Mouse (Mus musculus): ENCODE results near the gene Zfp612.

The Zfp612 gene

DNA sequence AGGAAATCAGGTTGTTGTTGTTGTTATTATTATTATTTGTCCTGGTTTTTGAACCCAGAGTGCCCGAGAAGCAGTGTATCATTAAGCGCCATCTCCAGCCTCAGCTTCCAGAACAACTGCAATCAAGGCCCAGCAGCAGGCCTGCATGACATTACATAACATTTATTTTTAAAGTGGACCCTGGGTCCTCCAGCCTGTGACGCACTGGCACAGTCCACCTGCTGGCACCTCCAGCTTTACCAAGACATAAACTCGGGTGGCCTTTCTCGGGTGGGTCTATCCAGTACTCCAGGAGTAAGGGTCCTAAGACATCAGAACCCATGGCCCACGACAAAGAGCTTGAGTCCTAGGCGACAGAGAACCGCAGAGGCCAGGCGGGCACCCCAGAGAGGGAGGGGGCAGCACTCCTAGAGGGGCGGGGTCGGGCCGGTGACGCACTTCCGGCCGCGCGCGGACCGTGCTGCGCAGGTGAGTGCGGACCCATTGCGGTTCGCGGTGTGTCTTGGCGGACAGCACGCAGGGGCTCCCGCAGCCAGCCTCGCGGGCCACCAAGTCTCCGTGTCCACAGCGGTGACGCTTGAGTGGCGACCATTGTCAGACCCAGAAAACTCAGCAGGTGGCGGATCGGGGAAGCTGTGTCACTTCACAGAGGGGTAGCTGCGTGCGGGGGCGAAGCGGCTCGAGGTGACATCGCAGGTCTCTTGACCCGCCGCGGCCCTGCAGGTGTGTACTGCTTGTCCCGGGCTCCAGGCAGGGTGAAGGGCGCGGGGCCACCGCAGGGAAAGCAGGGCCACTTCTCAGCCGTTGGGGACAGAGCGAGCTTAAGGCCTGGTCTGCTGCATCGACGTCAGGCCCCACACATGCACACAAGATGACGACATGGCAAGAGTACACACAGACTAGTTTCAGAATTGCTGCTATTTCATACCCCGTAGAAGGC, at the start of gene Zfp612:
Gene Zfp612 (plus strand): TSS at position 465 of the 940 bp plus-strand sequence.
- DNase-seq (ENCODE audit: inconsistent ontology term), result peak; percentile 79

DNA sequence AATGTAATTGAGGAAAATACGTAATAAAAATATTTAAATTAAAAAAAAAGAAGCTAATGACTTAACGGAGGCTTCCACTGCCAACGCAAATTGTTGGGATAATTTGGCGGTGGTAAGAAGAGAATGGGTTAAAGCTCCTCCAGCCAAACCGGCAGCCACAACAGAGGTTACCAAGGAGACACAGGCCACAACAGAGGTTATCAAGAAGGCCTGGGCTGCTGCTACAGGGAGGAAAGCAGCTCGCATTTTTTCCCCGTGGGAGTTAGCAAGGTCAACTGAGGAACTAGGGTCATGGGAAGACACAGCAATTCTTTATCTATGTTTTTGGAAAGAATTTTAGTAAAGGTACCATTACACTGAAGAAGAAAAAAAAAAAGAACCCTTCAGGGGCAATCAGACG, 45.8 kb upstream of the Zfp612 start:
- peak; percentile 37 for DNase-seq (ENCODE audit: inconsistent ontology term)

DNA sequence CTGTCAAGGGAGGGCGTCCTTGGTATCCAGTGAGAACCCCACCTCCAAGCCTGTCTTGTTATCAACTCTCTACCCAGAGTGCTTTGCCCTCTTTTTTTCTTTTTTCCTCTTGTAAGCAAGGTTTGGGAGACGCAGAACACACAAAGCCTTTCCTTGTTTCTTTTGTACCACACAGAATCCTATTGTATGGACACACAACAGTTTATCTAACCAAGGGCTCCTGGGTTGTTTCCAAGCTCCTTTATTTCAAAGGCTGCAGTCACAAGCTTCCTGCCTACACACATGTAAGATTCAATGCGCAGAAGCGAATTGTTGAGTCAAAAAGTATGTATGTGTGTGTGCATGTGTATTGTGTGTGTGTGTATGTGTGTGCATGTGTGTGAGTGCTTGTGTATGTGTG, 45.2 kb upstream of the Zfp612 start:
- DNase-seq (ENCODE audit: inconsistent ontology term), result no peak

DNA sequence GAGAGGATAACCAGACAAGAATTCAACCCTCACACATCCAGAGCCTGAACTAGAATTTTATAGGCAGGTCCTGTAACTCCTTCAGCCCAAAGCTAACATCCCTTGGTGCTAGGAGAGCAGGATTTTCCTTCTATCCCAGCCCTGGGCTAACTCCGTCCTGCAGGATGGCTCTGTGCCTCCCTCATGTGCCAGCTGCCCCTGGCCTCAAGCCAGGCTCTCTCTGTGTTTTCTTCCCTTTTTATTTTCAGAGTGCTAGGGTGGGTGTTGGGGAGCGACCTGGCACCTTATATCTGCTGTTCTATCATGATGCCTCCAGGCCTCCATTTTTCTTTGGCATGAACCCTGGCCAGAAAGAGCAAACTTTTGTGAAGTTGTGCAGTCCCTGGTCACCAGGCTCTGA, 43.4 kb upstream of the Zfp612 start:
- no peak for DNase-seq (ENCODE audit: inconsistent ontology term)

DNA sequence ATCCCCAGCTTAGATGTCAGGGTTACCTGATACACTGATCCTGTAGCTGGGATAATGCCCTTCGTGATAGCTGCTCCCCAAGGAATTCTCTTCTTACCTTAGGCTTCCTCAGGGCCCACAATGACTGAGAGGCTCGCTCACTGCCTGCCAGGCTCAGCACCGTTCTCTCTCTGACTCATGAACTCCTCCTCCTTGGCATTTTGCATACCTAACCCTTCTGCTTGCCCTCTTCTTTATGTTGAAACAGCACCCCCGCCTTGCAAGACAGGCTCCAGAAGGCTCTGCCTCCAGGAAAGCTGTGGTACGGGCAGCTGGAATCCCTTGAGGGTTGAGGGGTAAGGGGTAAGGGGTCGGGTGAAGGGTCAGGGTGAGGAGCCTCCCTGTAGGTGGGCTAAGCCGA, 40.3 kb upstream of the Zfp612 start:
- no peak for DNase-seq (ENCODE audit: inconsistent ontology term)

DNA sequence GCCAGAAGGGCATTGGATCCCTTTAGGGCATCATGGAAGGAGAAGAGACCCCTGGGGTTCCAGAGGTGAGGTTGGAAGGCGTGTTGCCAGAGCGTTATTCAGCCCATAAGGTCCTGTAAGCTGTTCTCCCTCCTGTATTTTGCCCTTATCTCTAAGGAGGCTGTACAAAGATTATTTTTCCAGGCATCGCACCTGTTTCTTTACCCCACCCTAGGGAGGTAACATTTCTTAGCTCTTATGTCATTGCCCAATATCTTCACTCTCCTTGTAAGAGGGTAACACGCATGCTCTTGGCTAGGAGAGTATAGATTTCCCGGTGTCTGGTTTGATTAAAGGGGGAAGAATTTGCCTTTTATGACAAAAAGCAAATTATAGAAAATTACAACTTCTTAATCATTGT, 39.9 kb upstream of the Zfp612 start, which contains the start of gene Chst4:
Gene Chst4 (minus strand): TSS at position 82 of the 400 bp plus-strand sequence.
- no peak for DNase-seq (ENCODE audit: inconsistent ontology term)

DNA sequence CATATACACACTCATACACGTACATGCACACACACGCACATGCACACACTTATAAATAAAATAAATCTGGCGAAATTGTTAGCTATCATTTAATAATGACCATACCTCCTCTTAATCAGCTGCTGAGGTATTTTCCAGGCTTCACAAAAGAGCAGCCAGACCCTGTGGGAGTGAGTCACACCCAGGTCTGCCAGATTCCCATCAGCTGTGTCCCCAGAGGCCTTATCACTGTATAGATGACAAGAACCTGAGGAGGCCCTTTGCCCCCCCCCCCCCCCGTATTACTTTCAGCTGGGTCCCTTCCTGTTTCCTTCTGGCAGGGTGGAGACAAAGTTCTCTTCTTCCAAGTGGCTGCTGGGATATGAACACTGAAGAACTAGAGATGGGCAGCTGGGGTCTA, 39.0 kb upstream of the Zfp612 start:
- peak; percentile 19 for DNase-seq (ENCODE audit: inconsistent ontology term)

DNA sequence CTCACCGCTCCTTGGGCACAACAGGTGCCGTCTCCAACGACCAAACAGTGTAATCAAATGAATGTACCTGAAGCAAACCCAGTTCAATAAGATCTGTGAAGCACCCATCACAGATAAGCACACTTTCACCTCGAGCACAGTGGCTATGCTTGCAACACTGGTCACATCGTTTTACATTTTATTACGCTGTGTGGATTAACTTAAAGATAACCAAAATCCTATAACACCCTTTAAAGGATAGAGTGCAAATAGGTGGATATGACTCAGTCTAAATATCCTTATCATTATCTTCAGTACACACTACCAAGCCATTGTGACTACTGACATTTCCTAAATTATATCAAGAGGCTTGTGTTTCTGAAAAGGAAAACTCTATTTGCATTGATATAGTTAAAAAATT, 28.3 kb upstream of the Zfp612 start:
- DNase-seq (ENCODE audit: inconsistent ontology term), result no peak

DNA sequence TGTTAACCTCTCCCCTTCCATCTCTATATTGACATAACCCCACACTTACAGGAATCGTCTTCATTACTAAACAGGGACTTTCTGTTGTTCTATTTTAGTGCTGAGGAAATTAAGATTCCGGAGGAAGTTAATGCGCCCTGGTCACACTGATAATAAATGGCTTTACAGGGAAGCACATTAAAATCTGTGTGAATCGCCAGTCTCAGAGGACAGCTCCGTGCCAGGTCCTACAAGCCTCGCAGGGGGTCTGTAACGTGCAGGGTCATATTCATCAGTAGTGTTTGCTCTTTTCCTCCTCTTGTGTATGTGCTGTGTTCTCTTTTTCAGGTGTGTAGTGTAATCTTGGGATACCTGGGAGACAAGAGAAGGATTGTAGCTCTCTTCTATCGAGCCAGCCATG, 21.3 kb upstream of the Zfp612 start:
- no peak for DNase-seq (ENCODE audit: inconsistent ontology term)

DNA sequence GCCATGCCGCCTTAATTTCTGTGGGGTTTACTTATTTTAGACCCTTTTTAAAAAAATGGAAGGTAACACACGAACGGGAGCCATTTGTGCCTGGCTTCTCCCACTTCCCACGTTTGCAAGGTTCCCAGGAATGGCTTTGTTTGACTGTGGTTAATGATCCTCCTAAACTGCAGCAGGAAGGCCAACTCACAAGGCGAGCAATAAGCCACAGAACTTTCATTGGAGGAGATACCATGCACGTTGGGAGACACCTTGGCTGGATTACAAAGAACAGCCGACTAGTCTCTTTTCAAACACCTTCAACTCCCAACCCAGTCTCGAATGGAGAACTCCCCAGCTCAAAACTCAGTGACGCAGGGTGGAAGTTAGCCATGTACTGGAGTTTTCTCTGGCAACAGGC, 15.4 kb upstream of the Zfp612 start:
- no peak for DNase-seq (ENCODE audit: inconsistent ontology term)

DNA sequence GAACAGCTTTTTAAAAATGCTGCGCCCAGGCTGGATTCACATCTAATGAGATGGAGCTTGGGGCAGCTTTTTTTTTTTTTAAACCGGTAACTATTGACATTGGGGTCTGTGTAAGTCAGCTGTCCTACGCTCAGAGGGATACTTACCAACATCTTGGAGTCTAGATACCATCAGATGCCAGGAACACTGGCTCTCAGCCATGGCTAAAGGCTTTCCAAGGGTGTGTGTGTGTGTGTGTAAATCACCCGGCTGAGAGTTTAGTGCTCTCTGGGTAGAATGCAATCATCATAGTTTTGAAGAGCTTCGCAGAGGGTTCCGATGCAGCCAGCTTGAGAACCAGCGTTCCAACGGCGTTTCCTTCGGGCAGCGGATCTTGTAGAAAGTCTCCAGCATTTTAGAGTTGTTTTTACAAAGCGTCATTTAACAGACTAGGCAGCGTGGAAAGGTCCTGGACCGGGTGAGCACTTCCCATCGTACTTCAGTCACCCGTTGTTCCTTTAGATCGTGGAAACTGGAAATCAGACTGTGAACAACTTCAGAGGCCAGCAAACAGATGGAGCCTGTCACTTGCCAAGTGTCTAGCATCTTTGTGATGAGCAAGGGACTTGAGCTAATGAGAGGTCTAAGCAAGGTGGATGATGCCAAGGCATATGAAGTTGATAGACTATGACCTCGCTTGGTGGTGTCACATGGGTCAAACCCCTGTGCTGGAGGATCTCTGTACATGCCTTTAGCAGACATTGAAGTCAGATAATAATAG, 14.8 kb upstream of the Zfp612 start:
- DNase-seq (ENCODE audit: inconsistent ontology term), result no peak

DNA sequence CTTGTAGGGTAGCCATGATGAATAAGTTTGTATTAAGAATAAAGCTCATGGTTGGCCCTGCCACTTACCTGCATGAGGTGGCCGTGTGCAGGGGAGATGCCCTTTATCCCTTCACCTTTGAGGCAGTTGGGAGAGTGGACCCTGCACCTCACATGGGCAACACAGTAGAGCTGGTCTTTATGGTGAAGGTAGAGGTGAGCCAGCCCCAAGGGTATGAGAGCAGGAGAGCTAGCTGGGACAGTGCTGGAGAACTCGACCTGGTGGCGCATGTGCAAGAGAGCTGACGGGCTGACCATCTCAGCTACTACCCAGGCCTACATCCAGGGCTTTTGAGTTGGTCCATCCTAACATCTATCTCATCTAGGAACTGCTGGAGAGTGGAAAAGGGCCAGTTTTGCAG, 13.9 kb upstream of the Zfp612 start:
- no peak for DNase-seq (ENCODE audit: inconsistent ontology term)

DNA sequence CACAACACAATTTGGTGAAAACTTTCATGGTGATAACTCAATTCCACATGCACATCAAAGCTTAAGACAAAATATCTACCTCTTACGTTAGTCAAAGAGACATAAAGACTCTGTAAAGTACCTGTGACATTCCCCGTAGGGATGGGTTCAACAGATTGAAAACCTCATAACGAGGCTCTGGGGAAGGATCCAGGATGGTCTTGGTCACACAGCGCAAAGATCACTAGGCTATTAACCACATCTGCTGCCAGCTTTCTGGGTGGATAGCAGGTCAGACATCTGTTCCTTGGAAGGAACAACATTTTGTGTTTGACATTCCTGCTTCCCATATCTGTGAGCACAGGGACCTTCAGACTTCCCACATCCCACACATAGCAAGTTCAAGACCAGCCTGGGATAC, 9.8 kb upstream of the Zfp612 start:
- DNase-seq (ENCODE audit: inconsistent ontology term), result no peak

DNA sequence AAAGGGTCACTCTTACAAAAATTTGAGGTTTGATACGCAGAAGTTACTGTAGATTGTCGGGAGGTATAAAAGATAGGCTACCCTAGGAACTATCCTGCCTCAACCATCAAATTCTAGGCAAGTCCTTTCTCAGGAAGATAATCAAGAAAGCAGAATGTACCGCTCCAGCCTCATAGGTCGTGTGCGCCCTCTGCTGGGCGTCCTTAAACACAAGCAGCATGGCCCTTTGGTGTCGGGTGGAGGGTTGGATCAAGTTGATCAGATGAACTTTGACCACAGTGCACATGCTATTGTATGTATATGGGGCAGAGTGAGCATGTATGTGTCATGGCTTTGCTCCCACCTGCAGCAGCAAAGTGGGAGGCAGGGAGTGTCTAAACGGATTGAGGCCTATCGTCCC, 7.9 kb upstream of the Zfp612 start:
- DNase-seq (ENCODE audit: inconsistent ontology term), result peak; percentile 64

DNA sequence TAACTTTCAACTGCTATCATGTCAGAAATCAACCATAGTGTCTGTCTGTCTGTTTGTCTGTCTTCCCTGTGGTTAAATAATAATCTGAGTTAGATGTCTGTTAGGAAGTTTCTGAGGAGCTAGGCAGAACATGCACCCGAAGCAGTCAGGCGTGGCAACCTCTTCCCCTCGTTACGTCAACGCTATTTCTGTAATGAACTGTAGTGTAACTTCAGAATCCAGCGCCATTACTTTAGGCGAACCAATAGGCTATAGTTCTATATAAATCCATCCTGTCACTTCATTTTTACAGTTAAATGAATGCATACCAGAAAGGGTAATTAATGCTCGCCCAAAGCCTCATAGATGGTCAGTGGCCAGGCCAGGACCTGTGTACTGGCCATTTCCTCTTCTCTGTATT, 5.0 kb upstream of the Zfp612 start:
- no peak for DNase-seq (ENCODE audit: inconsistent ontology term)

DNA sequence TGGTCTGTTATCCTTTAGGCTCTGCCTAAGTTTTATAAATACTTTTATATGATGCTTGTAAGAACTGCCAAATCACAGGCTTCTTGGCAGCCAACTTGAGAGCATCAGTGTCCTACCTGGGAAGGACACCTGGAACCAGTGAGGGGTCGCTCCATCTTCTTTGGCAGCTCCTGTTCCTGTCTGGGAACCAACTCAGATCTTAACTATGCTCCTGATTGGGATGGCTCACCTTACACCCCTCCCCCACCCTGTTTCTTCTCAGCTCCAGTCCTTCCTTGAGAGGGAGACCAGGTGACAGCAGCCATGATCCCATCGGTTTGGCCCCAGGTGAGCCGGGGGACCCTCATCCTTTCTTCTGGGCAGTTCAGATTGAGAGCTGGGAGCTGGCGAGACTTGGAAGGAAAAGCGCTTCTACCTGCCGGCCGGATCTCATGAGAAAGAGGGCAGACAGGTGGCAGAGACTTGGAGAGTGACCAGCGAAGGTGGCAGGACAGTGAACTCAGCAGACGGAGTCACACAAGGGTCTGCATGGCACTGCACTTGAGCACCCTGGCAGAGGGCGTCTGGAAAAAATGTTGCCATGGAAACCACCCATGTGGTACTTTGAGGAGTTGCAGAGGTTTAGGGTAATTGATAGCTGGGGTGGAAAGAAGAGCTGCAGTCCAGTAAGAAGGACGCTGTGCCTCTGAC, 3.0 kb downstream of the Zfp612 start:
- DNase-seq (ENCODE audit: inconsistent ontology term), result no peak

DNA sequence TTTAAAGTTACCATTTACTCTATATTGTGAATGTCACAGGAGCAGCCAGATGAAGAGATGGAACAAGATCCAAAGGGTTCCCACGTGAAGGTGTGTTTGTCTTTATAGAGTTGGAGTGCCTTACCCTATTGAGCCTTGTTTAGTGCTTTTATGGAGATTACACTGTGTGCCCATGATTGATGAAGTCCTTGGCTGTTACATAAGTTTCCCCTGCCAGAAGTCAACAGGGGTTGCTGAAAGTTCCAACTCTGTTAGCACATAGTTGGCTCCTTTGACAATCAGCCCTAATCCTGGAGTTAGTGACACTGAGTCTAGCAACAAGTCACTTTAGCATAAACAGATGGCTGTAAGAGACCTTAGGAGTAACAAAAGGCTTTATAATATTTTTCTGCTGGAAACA, 12.3 kb downstream of the Zfp612 start:
- no peak for DNase-seq (ENCODE audit: inconsistent ontology term)

DNA sequence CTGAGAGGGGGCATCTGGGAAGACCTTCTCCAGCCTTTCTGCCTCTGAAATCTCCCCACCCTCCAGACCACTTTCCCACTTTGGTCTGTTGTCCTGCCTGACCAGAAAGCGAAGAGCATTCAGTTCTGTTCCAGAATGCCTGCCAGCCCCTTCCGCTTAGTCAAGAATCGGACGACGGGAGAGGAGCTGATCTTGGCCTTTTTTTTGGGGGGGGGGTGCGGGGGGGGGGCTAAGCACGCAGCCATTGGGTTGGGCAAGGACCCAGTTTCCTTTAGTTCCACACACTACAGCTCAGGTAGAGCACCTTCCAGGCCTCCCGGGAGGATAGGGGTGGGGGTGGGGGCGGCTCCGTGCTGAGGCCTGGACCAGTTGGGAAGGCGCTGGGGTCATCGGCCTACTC, 21.4 kb downstream of the Zfp612 start, which contains the start of gene Gm21964:
Gene Gm21964 (plus strand): TSS at position 301 of the 400 bp plus-strand sequence.
- no peak for DNase-seq (ENCODE audit: inconsistent ontology term)

DNA sequence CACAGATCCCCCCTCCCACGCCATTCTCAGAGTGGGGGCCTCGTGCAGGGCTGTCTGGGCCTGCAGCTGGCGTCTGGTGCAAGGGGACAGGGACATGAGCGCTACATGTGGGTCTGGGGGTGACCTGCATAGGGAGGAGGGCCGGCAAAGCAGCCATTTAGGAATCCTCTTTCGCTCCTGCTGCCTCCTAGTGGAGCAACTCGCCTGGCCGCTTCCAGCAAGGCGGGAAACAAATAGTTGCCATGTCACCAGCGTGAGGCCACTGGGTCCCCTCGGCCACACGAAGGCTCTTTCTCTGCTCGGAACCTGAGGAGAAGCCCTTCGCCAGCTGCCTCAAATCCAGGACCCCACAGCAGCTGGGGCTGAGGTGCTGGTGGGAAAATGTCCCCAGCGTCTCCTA, 22.1 kb downstream of the Zfp612 start:
- no peak for DNase-seq (ENCODE audit: inconsistent ontology term)

DNA sequence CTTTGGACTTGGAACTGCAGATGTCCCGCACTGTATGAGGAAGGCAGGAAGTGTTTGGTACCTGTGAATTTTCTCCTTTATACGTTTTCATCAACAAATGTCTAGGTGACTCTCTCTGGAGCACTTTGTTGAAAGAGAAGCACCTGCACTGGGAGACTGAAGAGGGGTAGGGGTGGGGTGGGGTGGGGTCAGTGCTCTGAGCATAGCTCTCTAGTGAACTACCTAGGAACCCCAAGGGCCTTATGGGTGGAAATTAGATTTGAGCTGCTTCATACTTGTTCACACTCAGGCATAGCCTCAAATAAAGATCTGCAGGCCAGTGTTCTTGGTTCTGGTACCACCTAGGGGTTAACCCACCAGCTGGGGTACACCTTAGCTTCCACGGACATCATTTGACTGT, 23.1 kb downstream of the Zfp612 start, which contains the start of gene Gm17720:
Gene Gm17720 (minus strand): TSS at position 101 of the 400 bp plus-strand sequence.
- DNase-seq (ENCODE audit: inconsistent ontology term), result no peak

DNA sequence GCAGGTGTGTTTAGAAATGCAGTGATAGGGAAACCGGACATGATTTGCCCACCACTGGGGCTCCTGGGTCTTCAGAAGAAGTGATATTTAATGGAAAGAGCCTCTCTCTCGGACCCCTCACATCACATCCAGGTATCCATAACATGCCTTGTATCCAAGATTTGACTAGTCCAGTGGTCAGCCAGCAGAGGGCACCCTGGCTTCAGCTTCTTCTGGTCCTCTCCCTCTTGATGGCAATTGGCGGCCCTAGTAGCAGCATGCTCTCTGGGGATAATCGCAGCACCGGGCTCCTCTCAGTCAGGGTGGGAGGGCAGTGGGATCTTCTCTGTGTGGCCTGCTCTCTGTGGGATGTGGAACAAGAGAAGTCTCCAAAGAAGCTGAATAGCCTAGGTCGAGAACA, 40.2 kb downstream of the Zfp612 start:
- DNase-seq (ENCODE audit: inconsistent ontology term), result no peak

DNA sequence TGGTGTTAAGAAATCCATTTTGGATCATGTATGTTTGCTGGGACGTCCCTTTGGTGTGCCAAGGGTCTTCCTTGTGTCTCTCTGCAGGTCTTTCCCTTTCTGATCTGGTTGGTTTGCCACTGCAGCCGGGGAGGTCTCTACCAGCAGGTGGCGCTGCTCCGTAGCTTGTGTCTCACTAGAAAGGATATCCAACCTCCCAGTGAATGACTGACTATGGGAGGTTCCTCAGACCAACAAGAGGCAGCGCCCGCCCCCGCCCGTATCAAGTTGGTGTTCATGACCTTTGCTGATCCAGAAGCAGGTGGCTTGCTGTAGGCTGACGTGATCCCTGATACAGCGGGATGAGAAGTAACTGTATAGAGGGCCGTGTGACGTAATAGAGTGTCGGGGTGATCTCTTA, 51.0 kb downstream of the Zfp612 start:
- DNase-seq (ENCODE audit: inconsistent ontology term), result peak; percentile 73

All from Muller cell, postnatal 12 days (primary cell).